Mouse (Mus musculus): ENCODE measurements around the gene Zfp366. TPM values are rescaled to one million over a fixed set of nuclear protein-coding genes. Genes with fewer than 3 reads are reported as not detected.

Gene Zfp366
- polyA plus RNA-seq, 1 experiment from 2014 or later = 0.75 TPM

GRCm38 (mm10) chr13:99287786-99288185, 103.2 kb downstream of the Zfp366 start:
- Histone ChIP-seq H3K9ac (ENCODE audit: low read length) (no peak overlapping the region), H3K36me3 (ENCODE audit: control insufficient read depth, insufficient read depth, low read length) (no peaks in the 10 kb centered on the region), H3K4me1 (ENCODE audit: control insufficient read depth, insufficient read depth, low read length) (peaks cover 13% of the 10 kb centered on the region), H3K9me3 (ENCODE audit: control insufficient read depth, low read length) (no peaks in the 10 kb centered on the region), H3K27me3 (ENCODE audit: control insufficient read depth, insufficient read depth, low read length) (no peaks in the 10 kb centered on the region), H3K27ac (ENCODE audit: low read depth, low read length) (no peak overlapping the region), H3K4me2 (no peak overlapping the region), H3K4me3 (ENCODE audit: low read depth, low read length) (no peak overlapping the region)
- DNase-seq (ENCODE audit: low spot score, missing footprints) (no peak), ATAC-seq (ENCODE audit: low FRiP score) (no peak)
- 90% methylated on average over 9 of the region's 9 CpGs for WGBS

GRCm38 (mm10) chr13:99290766-99291165, 106.1 kb downstream of the Zfp366 start:
- H3K4me2 ChIP-seq = no peak overlapping the region
- no peak for ATAC-seq (ENCODE audit: low FRiP score)

GRCm38 (mm10) chr13:99294176-99294575, 109.6 kb downstream of the Zfp366 start:
- no peak overlapping the region for H3K4me3 ChIP-seq (ENCODE audit: low read depth, low read length)
- ATAC-seq (ENCODE audit: low FRiP score) (no peak), DNase-seq (ENCODE audit: low spot score, missing footprints) (no peak)
- H3K27me3 ChIP-seq (ENCODE audit: control insufficient read depth, insufficient read depth, low read length) = no peaks in the 10 kb centered on the region
- H3K4me1 ChIP-seq (ENCODE audit: control insufficient read depth, insufficient read depth, low read length) = no peaks in the 10 kb centered on the region
- H3K9ac ChIP-seq (ENCODE audit: low read length) = no peak overlapping the region
- WGBS = 94% methylated on average over 13 of the region's 13 CpGs
- H3K36me3 ChIP-seq (ENCODE audit: control insufficient read depth, insufficient read depth, low read length) = no peaks in the 10 kb centered on the region
- no peak overlapping the region for H3K27ac ChIP-seq (ENCODE audit: low read depth, low read length)
- H3K9me3 ChIP-seq (ENCODE audit: control insufficient read depth, low read length) = no peaks in the 10 kb centered on the region
- H3K4me2 ChIP-seq = no peak overlapping the region

More at GRCm38 (mm10) chr13:99290766-99291165, 106.1 kb downstream of the Zfp366 start:
- WGBS = 89% methylated on average over 8 of the region's 8 CpGs
- H3K4me1 ChIP-seq (ENCODE audit: control insufficient read depth, insufficient read depth, low read length) = no peaks in the 10 kb centered on the region
- no peaks in the 10 kb centered on the region for H3K9me3 ChIP-seq (ENCODE audit: control insufficient read depth, low read length)
- no peak overlapping the region for H3K4me3 ChIP-seq (ENCODE audit: low read depth, low read length)
- H3K27ac ChIP-seq (ENCODE audit: low read depth, low read length) = no peak overlapping the region
- no peak for DNase-seq (ENCODE audit: low spot score, missing footprints)
- no peaks in the 10 kb centered on the region for H3K36me3 ChIP-seq (ENCODE audit: control insufficient read depth, insufficient read depth, low read length)
- H3K9ac ChIP-seq (ENCODE audit: low read length) = no peak overlapping the region
- no peaks in the 10 kb centered on the region for H3K27me3 ChIP-seq (ENCODE audit: control insufficient read depth, insufficient read depth, low read length)

DNA sequence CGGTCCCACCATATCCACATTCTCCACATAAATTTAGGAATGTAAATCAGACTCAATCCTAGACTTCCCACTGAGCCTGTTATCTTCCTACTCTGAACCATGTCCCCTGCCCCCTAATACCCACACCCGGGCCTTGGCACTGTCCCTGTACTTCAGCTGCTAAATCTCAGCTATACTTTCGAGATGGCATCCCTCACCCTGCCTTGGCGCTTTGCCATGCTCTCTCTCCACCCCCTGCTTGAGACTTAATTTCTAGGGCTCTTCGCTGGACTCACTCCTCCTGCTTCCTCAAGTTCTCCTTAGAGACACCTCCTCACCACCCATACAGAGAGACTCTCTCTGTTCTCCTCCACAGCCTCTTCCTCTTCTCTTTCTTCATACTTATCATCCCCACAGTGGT, 115.3 kb downstream of the Zfp366 start:
- H3K9ac ChIP-seq (ENCODE audit: low read length) = no peak overlapping the region
- no peak for DNase-seq (ENCODE audit: low spot score, missing footprints)
- WGBS = 90% methylated on average over 5 of the region's 5 CpGs
- no peaks in the 10 kb centered on the region for H3K4me1 ChIP-seq (ENCODE audit: control insufficient read depth, insufficient read depth, low read length)
- no peaks in the 10 kb centered on the region for H3K9me3 ChIP-seq (ENCODE audit: control insufficient read depth, low read length)
- H3K27me3 ChIP-seq (ENCODE audit: control insufficient read depth, insufficient read depth, low read length) = no peaks in the 10 kb centered on the region
- no peak overlapping the region for H3K4me3 ChIP-seq (ENCODE audit: low read depth, low read length)
- H3K27ac ChIP-seq (ENCODE audit: low read depth, low read length) = no peak overlapping the region
- no peak for ATAC-seq (ENCODE audit: low FRiP score)
- H3K36me3 ChIP-seq (ENCODE audit: control insufficient read depth, insufficient read depth, low read length) = no peaks in the 10 kb centered on the region
- no peak overlapping the region for H3K4me2 ChIP-seq

Other genes starting within 250 kb of the Zfp366 start
- gene 1700024P04Rik, start 200.3 kb upstream of the Zfp366 start, polyA plus RNA-seq (2014; fragmentation: Nextera tagmentation; extraction: Ambion mirVana) = not detected in 2 replicates
- gene Ptcd2, start 159.9 kb downstream of the Zfp366 start, polyA plus RNA-seq (2014; fragmentation: Nextera tagmentation; extraction: Ambion mirVana) = 54.1 and 55.9 TPM in 2 replicates
- gene Mrps27, start 160.0 kb downstream of the Zfp366 start, polyA plus RNA-seq (2014; fragmentation: Nextera tagmentation; extraction: Ambion mirVana) = 60.1 and 64.1 TPM in 2 replicates